Mouse (Mus musculus): ENCODE data around the gene Selenon.

The Selenon gene

GRCm38 (mm10) chr4:134551494-134552316 lies at the start of gene Selenon:
Gene Selenon, minus strand, starts transcription at chr4:134552166.
- peak; percentile 50 for DNase-seq (ENCODE audit: low spot score)

GRCm38 (mm10) chr4:134601404-134601803 lies 49.4 kb upstream of the Selenon start:
- DNase-seq (ENCODE audit: low spot score): no peak

- DNase-seq (ENCODE audit: low spot score): no peak
Measured at GRCm38 (mm10) chr4:134600777-134601176, 48.8 kb upstream of the Selenon start.

- no peak for DNase-seq (ENCODE audit: low spot score)
Measured at GRCm38 (mm10) chr4:134600060-134600459, 48.1 kb upstream of the Selenon start.

- DNase-seq (ENCODE audit: low spot score): no peak
Measured at GRCm38 (mm10) chr4:134596816-134597692, 45.1 kb upstream of the Selenon start.

GRCm38 (mm10) chr4:134594731-134595439 lies 42.9 kb upstream of the Selenon start:
- DNase-seq (ENCODE audit: low spot score): no peak

GRCm38 (mm10) chr4:134592442-134592841 lies 40.5 kb upstream of the Selenon start:
- DNase-seq (ENCODE audit: low spot score): no peak

GRCm38 (mm10) chr4:134591506-134592061 lies 39.6 kb upstream of the Selenon start:
- peak; percentile 70 for DNase-seq (ENCODE audit: low spot score)

- no peak for DNase-seq (ENCODE audit: low spot score)
Measured at GRCm38 (mm10) chr4:134590227-134590926, 38.4 kb upstream of the Selenon start.

GRCm38 (mm10) chr4:134589786-134590185 lies 37.8 kb upstream of the Selenon start:
- DNase-seq (ENCODE audit: low spot score): no peak

GRCm38 (mm10) chr4:134588951-134589350 lies 37.0 kb upstream of the Selenon start:
- no peak for DNase-seq (ENCODE audit: low spot score)

GRCm38 (mm10) chr4:134588287-134588686 lies 36.3 kb upstream of the Selenon start:
- DNase-seq (ENCODE audit: low spot score): no peak

GRCm38 (mm10) chr4:134587636-134588197 lies 35.8 kb upstream of the Selenon start:
- DNase-seq (ENCODE audit: low spot score): no peak

- no peak for DNase-seq (ENCODE audit: low spot score)
Measured at GRCm38 (mm10) chr4:134586631-134587030, 34.7 kb upstream of the Selenon start.

- DNase-seq (ENCODE audit: low spot score): no peak
Measured at GRCm38 (mm10) chr4:134586126-134586525, 34.2 kb upstream of the Selenon start.

- no peak for DNase-seq (ENCODE audit: low spot score)
Measured at GRCm38 (mm10) chr4:134583513-134583912, 31.5 kb upstream of the Selenon start.

- no peak for DNase-seq (ENCODE audit: low spot score)
Measured at GRCm38 (mm10) chr4:134581365-134581764, 29.4 kb upstream of the Selenon start.

GRCm38 (mm10) chr4:134580351-134581148 lies 28.6 kb upstream of the Selenon start:
- DNase-seq (ENCODE audit: low spot score): no peak

GRCm38 (mm10) chr4:134579620-134580019 lies 27.7 kb upstream of the Selenon start:
- DNase-seq (ENCODE audit: low spot score): no peak

- no peak for DNase-seq (ENCODE audit: low spot score)
Measured at GRCm38 (mm10) chr4:134579212-134579611, 27.2 kb upstream of the Selenon start.

All from ovary, postnatal 14 days (tissue).